Mouse (Mus musculus) thymus, adult 2 months (tissue): ENCODE measurements around the gene Ppat. TPM values are rescaled to one million over a fixed set of nuclear protein-coding genes. Genes with fewer than 3 reads are reported as not detected.

Source experiments
- DNase-seq: peaks from one replicate; pipeline ENCODE4 v3.0.0; 2021
- H3K27ac ChIP-seq: fragments of 200-500 bp; 2 replicates; pipeline ENCODE4 v1.5.1; 2012; ENCODE audit warnings: low read length, control low read depth; ENCODE audit not compliant: control insufficient read depth, insufficient read depth
- H3K27me3 ChIP-seq: fragments of 200-500 bp; 2 replicates; pipeline ENCODE4 v1.6.1; 2012; ENCODE audit warnings: mild to moderate bottlenecking, low read length, moderate library complexity, mixed read lengths; ENCODE audit not compliant: control insufficient read depth, insufficient read depth
- H3K36me3 ChIP-seq: fragments of 200-500 bp; 2 replicates; pipeline ENCODE4 v1.6.1; 2012; ENCODE audit warnings: mild to moderate bottlenecking, low read length, moderate library complexity; ENCODE audit not compliant: control insufficient read depth, insufficient read depth
- H3K4me1 ChIP-seq: fragments of 200-500 bp; replicated peaks from 2 replicates; pipeline ENCODE4 v1.6.1; 2012; ENCODE audit warnings: low read length; ENCODE audit not compliant: control insufficient read depth, insufficient read depth
- H3K4me3 ChIP-seq: fragments of 200-500 bp; 2 replicates; pipeline ENCODE4 v1.5.1; 2012; ENCODE audit warnings: mild to moderate bottlenecking, low read length, control low read depth, moderate library complexity; ENCODE audit not compliant: control insufficient read depth, insufficient read depth
- CTCF ChIP-seq: fragments of 200-500 bp; IDR thresholded peaks from 2 replicates; pipeline ENCODE4 v1.5.1; 2012; ENCODE audit warnings: mild to moderate bottlenecking, control low read depth, low read length, moderate library complexity, borderline replicate concordance; ENCODE audit not compliant: control insufficient read depth, poor library complexity, insufficient read depth; ENCODE audit errors: extremely low read depth
- POLR2A ChIP-seq: fragments of 200-500 bp; IDR thresholded peaks from 2 replicates; pipeline ENCODE4 v1.6.1; 2012; ENCODE audit warnings: mild to moderate bottlenecking, low read length, control low read depth, moderate library complexity; ENCODE audit not compliant: control insufficient read depth, poor library complexity, insufficient read depth; ENCODE audit errors: extremely low read depth
- whole genome bisulfite sequencing: fragments of 180-500 bp; shearing (Covaris S2); methylation state at CpG from one replicate; pipeline ENCODE4 v1.1.7; 2018; 5-methylcytosine and 5-hydroxymethylcytosine counted together
- polyA plus RNA-seq: library from polyadenylated mRNA; depleted of rRNA; stranded (reverse); fragments of >200 nt; gene quantifications from 2 replicates; pipeline ENCODE4 v1.2.3, GENCODE M21; 2012

The Ppat gene
- polyA plus RNA-seq, 1 experiment, result 11.1 TPM

GRCm38 (mm10) chr5:76942505-76942904 lies 8.9 kb downstream of the Ppat start:
- Histone ChIP-seq H3K27me3 (no peaks in the 10 kb centered on the region), H3K27ac (no peak overlapping the region), H3K4me1 (no peaks in the 10 kb centered on the region), H3K4me3 (no peak overlapping the region), H3K36me3 (0 out of 2 replicates have a peak, but pooled peaks cover 8% of the 10 kb centered on the region)
- no peak for TF ChIP-seq CTCF
- no peak for DNase-seq
- 99% methylated on average over 4 of the region's 4 CpGs for WGBS

GRCm38 (mm10) chr5:76941975-76942374 lies 9.4 kb downstream of the Ppat start:
- no peak for DNase-seq
- no peak for TF ChIP-seq CTCF
- TF ChIP-seq POLR2A, result no peak
- H3K4me1 ChIP-seq, result no peaks in the 10 kb centered on the region
- H3K27ac ChIP-seq, result no peak overlapping the region
- H3K4me3 ChIP-seq, result no peak overlapping the region
- H3K36me3 ChIP-seq, result 0 out of 2 replicates have a peak, but pooled peaks cover 8% of the 10 kb centered on the region
- WGBS, result 95% methylated on average over 4 of the region's 4 CpGs
- no peaks in the 10 kb centered on the region for H3K27me3 ChIP-seq

DNA sequence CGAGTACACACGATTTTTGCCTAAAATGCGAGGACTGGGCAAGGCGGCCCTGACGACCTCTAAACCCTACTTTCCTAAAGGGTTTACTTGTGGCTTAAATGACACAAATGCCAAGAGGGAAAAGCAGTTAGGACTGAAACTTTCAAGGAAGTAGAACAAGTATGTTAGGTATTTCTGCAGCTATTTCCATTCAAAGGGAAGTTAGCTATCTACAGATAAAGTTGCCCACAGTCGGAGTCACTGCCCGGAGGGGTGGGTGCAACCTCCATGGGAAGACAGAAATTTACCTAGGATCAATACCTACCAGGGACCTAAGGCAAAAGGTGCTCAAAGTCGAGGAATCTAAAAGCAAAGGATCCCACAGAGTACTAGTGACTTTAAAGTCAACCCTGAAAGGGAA lies 11.7 kb downstream of the Ppat start:
- Histone ChIP-seq H3K36me3 (0 out of 2 replicates have a peak, but pooled peaks cover 8% of the 10 kb centered on the region), H3K27ac (no peak overlapping the region), H3K27me3 (no peaks in the 10 kb centered on the region), H3K4me3 (no peak overlapping the region), H3K4me1 (no peaks in the 10 kb centered on the region)
- no peak for DNase-seq
- 96% methylated on average over 8 of the region's 8 CpGs for WGBS
- TF ChIP-seq CTCF (no peak), POLR2A (no peak)

GRCm38 (mm10) chr5:76929180-76929877 lies 22.0 kb downstream of the Ppat start:
- H3K4me1 ChIP-seq, result no peaks in the 10 kb centered on the region

DNA sequence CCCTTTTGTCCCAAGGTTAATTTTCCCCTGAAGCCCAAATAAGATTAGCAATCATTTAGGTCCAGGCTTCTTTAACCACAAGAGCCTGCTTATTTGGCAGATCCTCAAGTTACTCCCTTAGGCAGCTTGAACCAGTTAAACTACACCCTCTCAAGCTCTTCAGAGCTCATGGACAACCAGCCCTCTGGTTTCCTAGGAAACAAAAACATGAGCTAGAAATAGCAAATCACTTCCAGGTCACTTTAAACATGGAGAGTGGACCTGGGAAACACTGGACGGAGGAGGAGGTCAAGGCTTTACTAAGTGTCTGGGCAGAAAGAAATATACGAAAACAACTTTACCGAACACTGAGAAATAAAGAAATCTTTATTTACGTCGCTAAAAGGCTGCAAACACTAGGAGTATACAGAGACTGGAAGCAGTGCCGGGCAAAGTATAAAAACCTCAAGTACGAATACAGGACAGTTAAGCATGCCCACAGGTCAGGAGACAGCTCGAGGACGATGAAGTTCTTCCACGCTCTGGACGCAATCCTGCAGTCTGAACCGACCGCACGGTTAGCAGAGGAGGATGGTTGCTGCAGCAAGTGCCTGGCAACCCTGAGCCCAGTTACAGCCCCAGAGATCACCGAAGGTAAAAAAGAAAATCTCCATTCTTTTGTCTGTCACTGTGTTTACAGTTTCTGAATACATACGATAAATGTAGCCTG lies 23.1 kb downstream of the Ppat start:
- Histone ChIP-seq H3K27ac (no peak overlapping the region), H3K36me3 (peaks cover 11% of the 10 kb centered on the region), H3K4me1 (no peaks in the 10 kb centered on the region), H3K4me3 (no peak overlapping the region), H3K27me3 (no peaks in the 10 kb centered on the region)
- no peak for TF ChIP-seq CTCF
- no peak for TF ChIP-seq POLR2A
- DNase-seq, result no peak
- 95% methylated on average over 16 of the region's 16 CpGs for WGBS

More at GRCm38 (mm10) chr5:76929180-76929877, 22.0 kb downstream of the Ppat start:
- TF ChIP-seq POLR2A (no peak), CTCF (no peak)
- Histone ChIP-seq H3K4me3 (no peak overlapping the region), H3K27ac (no peak overlapping the region), H3K27me3 (no peaks in the 10 kb centered on the region), H3K36me3 (peaks cover 11% of the 10 kb centered on the region)
- DNase-seq, result no peak
- WGBS, result 92% methylated on average over 7 of the region's 7 CpGs

GRCm38 (mm10) chr5:76924296-76924695 lies 27.1 kb downstream of the Ppat start:
- 90% methylated on average over 1 of the region's 1 CpGs for WGBS
- peaks cover 24% of the 10 kb centered on the region for H3K36me3 ChIP-seq
- TF ChIP-seq CTCF (no peak), POLR2A (no peak)
- no peaks in the 10 kb centered on the region for H3K4me1 ChIP-seq
- no peak overlapping the region for H3K4me3 ChIP-seq
- no peak for DNase-seq
- H3K27me3 ChIP-seq, result no peaks in the 10 kb centered on the region
- H3K27ac ChIP-seq, result no peak overlapping the region
